Mouse (Mus musculus) olfactory bulb, adult 2 months (tissue): ENCODE data around the gene Tal1. TPM values are rescaled to one million over a fixed set of nuclear protein-coding genes. Genes with fewer than 3 reads are reported as not detected.

Experiments used
- H3K27ac ChIP-seq: fragments of 200-500 bp; 2 replicates; pipeline ENCODE4 v1.5.1; 2012; ENCODE audit warnings: low read depth, low read length; ENCODE audit not compliant: insufficient read depth
- H3K4me1 ChIP-seq: fragments of 200-500 bp; 2 replicates; pipeline ENCODE4 v1.6.1; 2012; ENCODE audit warnings: low read length; ENCODE audit not compliant: control insufficient read depth, insufficient read depth
- H3K4me3 ChIP-seq: fragments of 200-500 bp; 2 replicates; pipeline ENCODE4 v1.5.1; 2012; ENCODE audit warnings: mild to moderate bottlenecking, low read depth, low read length, moderate library complexity; ENCODE audit not compliant: insufficient read depth
- CTCF ChIP-seq: fragments of 200-500 bp; IDR thresholded peaks from 2 replicates; pipeline ENCODE4 v1.5.1; 2012; ENCODE audit warnings: low read depth, mild to moderate bottlenecking, low read length, moderate library complexity; ENCODE audit not compliant: insufficient read depth
- POLR2A ChIP-seq: fragments of 200-500 bp; IDR thresholded peaks from 2 replicates; pipeline ENCODE4 v1.6.1; 2012; ENCODE audit warnings: mild to moderate bottlenecking, low read depth, low read length, moderate library complexity; ENCODE audit not compliant: insufficient read depth
- WGBS: fragments of 180-500 bp; shearing (Covaris S2); methylation state at CpG from one replicate; pipeline ENCODE4 v1.1.7; 2018; 5-methylcytosine and 5-hydroxymethylcytosine counted together
- polyA plus RNA-seq: library from polyadenylated mRNA; stranded (reverse); fragments of >200 nt; gene quantifications from 2 replicates; pipeline ENCODE4 v1.2.4, GENCODE M21; 2012; ENCODE audit warnings: low replicate concordance; ENCODE audit not compliant: missing spikeins, insufficient read depth, insufficient read length

Gene Tal1
- polyA plus RNA-seq, 1 experiment: not detected

DNA sequence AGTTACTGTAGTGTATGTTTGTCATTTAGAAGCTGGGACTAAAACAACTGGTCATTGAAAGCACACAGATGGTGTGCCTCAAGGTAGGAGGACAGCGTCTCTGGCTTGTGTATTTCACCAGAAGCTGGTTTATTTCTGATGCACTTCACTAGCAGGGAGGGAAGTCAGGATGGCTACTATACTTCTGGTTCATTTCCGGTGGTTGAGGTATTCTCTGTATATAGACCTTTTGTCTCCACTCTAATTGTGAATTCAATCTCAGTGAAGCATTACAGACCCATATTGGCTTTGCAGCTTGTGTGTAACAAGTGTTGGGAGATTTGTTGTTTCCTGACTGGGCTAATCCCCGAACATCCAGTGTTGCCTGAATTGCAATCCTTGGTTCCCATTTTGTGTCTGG lies 4.5 kb downstream of the Tal1 start:
- 32% methylated on average over 3 of the region's 3 CpGs for WGBS
- Histone ChIP-seq H3K4me3 (no peak overlapping the region), H3K4me1 (peaks cover 17% of the 10 kb centered on the region), H3K27ac (no peak overlapping the region)
- TF ChIP-seq CTCF (no peak), POLR2A (no peak)

DNA sequence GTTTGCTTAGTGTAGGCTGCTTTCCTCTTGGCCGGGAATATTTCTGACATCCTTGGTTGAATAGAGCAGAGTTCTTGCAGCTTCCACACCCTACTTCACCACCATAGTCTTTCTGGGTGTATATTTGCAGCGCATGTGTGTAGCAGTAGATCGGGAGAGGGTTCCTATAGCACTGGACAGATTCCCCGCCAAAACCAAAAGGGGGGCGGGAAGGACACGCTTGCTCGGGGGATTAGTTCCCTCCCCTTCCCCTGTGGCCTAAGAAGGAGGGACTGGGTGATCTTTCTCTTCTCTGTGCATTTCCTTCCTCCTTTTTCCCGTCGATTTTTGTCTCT lies 6.3 kb downstream of the Tal1 start:
- H3K27ac ChIP-seq: no peak overlapping the region
- 6% methylated on average over 9 of the region's 9 CpGs for WGBS

DNA sequence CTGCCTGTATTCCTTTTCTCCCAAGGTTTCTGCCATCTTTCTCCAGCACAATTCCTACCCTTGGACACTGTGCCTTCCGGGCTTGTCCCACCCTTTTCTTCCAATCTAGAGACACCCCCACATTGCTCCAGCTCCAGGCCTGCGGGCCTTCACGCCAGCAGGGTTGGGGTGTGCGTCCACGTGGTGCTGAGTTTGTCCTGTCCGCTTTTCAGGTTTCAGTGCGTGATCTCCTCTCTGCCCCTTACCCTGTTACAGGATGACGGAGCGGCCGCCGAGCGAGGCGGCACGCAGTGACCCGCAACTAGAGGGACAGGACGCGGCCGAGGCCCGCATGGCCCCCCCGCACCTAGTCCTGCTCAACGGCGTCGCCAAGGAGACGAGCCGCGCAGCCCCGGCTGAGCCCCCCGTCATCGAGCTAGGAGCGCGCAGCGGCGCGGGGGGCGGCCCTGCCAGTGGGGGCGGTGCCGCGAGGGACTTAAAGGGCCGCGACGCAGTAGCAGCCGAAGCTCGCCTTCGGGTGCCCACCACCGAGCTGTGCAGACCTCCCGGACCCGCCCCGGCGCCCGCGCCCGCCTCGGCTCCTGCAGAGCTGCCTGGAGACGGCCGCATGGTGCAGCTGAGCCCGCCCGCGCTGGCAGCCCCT lies 6.8 kb downstream of the Tal1 start:
- H3K27ac ChIP-seq: no peak overlapping the region

More for the DNA sequence above, 6.3 kb downstream of the Tal1 start:
- no peak overlapping the region for H3K4me3 ChIP-seq
- TF ChIP-seq POLR2A: no peak
- TF ChIP-seq CTCF: no peak
- H3K4me1 ChIP-seq: peaks cover 9% of the 10 kb centered on the region

GRCm38 (mm10) chr4:115063518-115064239 lies 7.5 kb downstream of the Tal1 start:
- WGBS: 4% methylated on average over 31 of the region's 31 CpGs
- peaks cover 9% of the 10 kb centered on the region for H3K4me1 ChIP-seq
- no peak overlapping the region for H3K27ac ChIP-seq
- TF ChIP-seq POLR2A (no peak), CTCF (no peak)
- peak overlapping the region; percentile 40 for H3K4me3 ChIP-seq

More for the DNA sequence above, 6.8 kb downstream of the Tal1 start:
- TF ChIP-seq POLR2A (no peak), CTCF (no peak)
- peak overlapping the region; percentile 40 for H3K4me3 ChIP-seq
- WGBS: under 1% methylated on average over 58 of the region's 58 CpGs
- peaks cover 9% of the 10 kb centered on the region for H3K4me1 ChIP-seq

- H3K27ac ChIP-seq: no peak overlapping the region
- no peak overlapping the region for H3K4me3 ChIP-seq
- no peaks in the 10 kb centered on the region for H3K4me1 ChIP-seq
- 67% methylated on average over 1 of the region's 1 CpGs for WGBS
- TF ChIP-seq POLR2A: no peak
- TF ChIP-seq CTCF: no peak
These were observed 15.4 kb downstream of the Tal1 start for GRCm38 (mm10) chr4:115071668-115072067.

- Histone ChIP-seq H3K4me3 (no peak overlapping the region), H3K27ac (no peak overlapping the region), H3K4me1 (no peaks in the 10 kb centered on the region; the same call in 1 of the 2 replicates)
- WGBS: 93% methylated on average over 1 of the region's 1 CpGs
- TF ChIP-seq CTCF (no peak), POLR2A (no peak)
These were observed 18.6 kb downstream of the Tal1 start for GRCm38 (mm10) chr4:115074789-115075188.

- H3K27ac ChIP-seq: no peak overlapping the region
- H3K4me1 ChIP-seq: no peaks in the 10 kb centered on the region; the same call in 1 of the 2 replicates
- H3K4me3 ChIP-seq: no peak overlapping the region
- TF ChIP-seq POLR2A (no peak), CTCF (no peak)
- WGBS: 59% methylated on average over 3 of the region's 3 CpGs
These were observed 19.1 kb downstream of the Tal1 start for GRCm38 (mm10) chr4:115075204-115075915.

GRCm38 (mm10) chr4:115078892-115079820 lies 22.9 kb downstream of the Tal1 start:
- H3K27ac ChIP-seq: no peak overlapping the region
- no peaks in the 10 kb centered on the region; the same call in 1 of the 2 replicates for H3K4me1 ChIP-seq
- no peak for TF ChIP-seq CTCF
- no peak for TF ChIP-seq POLR2A
- no peak overlapping the region for H3K4me3 ChIP-seq
- WGBS: 47% methylated on average over 10 of the region's 10 CpGs
